Mouse (Mus musculus) gastrocnemius, postnatal 10 days (tissue): Measurements from ENCODE around the gene D230025D16Rik. TPM values are rescaled to one million over a fixed set of nuclear protein-coding genes. Genes with fewer than 3 reads are reported as not detected.
A peak's percentile ranks its signal among the peaks of the same experiment; 100 is the strongest.
"Not testable (repeated sequence)": the region's sequence is repeated elsewhere in the genome, so short reads cannot be mapped to it uniquely, and the experiment has no call there.

Source experiments
- DNase-seq: peaks from one replicate; pipeline ENCODE4 v3.0.0; 2021; ENCODE audit warnings: mixed read lengths
- total RNA-seq, 2 experiments: library from RNA; stranded (reverse); gene quantifications; 2 replicates each; pipeline ENCODE4 v1.2.3; 2021

D230025D16Rik gene
- total RNA-seq, 2 experiments from 2014 or later, result 16.1 to 18.4 TPM

GRCm38 (mm10) chr8:105268342-105269074, 43.6 kb downstream of the D230025D16Rik start:
- no peak for DNase-seq

- no peak for DNase-seq
These were observed 44.1 kb downstream of the D230025D16Rik start for GRCm38 (mm10) chr8:105269075-105269458.

DNA sequence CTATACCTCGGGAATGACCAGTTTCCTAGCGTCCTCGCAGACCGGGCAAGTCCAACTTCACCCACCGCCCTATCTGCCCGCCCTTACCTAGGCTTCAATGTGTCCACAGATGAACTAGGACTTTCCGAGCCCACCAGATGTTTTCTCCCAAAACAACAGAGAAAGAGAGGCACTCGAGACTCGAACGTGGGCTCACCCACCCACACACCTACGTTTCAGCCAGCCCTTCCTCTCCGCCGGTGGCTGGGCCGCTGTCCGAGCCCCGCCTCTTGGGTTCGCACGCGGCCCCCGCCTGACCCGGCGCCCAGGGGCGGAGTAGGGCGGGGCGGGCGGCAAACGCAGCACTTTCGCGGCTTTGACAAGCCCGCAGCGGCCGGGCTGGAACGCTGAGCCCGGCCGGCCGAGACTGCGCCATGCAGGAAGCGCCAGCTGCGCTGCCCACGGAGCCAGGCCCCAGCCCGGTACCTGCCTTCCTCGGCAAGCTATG, 44.6 kb downstream of the D230025D16Rik start, which contains the start of gene Hsf4:
TSS of gene Hsf4 (plus strand) at position 341 of the 487 bp plus-strand sequence.
- peak; percentile 61 for DNase-seq

GRCm38 (mm10) chr8:105270101-105270915, 45.4 kb downstream of the D230025D16Rik start:
- DNase-seq, result no peak

DNA sequence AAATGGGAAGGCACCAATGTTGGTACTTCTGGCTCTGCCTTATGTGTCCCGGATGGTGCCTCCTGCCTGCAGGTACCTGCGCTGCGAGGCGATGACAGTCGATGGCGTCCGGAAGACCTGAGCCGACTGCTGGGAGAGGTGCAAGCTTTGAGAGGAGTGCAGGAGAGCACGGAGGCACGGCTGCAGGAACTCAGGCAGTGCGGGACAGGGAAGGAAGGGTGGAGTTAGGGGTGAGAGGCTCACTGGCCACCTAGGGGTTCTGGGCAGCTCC, 45.9 kb downstream of the D230025D16Rik start:
- no peak for DNase-seq

DNA sequence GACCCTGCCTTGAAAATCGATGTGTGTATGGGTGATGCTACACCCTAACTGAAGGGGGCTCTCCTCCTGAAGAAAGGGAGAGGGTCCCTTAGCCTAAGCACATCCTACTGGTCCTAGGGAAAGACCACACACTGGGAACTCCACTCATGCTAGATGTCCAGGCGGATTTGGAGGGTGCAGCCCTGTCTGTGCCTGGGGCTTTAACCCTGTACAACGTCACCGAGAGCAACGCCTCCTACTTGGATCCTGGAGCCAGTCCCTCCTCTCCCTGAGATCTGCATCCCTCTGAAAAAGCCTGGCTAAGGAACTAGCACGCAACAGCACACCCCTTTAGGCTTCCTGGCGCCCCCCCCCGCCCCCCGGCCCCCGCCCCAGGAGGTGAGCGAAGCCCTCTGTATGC, 50.4 kb downstream of the D230025D16Rik start:
- DNase-seq, result no peak

DNA sequence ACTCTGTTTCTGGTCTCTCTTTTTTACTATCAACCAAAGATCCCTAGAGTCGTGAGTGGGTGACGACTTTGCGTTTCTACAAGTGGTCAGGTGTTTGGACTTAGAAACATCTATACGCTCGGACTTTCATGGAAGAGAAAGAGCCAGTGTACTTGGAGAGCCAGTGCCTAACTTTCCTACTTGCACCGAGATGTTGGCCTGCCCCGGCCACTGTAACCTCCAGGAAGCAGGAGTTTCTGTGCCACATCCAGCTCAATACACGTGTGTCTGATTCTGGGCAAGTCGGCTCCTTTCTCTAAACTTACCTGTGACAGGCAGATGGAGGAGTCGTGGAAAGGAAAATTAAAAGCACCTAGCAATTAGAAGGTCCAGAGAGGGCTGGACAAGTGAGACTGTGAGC, 50.9 kb downstream of the D230025D16Rik start, which contains the start of gene Nol3:
TSS of gene Nol3 (plus strand) at position 301 of the 400 bp plus-strand sequence.
- no peak for DNase-seq

DNA sequence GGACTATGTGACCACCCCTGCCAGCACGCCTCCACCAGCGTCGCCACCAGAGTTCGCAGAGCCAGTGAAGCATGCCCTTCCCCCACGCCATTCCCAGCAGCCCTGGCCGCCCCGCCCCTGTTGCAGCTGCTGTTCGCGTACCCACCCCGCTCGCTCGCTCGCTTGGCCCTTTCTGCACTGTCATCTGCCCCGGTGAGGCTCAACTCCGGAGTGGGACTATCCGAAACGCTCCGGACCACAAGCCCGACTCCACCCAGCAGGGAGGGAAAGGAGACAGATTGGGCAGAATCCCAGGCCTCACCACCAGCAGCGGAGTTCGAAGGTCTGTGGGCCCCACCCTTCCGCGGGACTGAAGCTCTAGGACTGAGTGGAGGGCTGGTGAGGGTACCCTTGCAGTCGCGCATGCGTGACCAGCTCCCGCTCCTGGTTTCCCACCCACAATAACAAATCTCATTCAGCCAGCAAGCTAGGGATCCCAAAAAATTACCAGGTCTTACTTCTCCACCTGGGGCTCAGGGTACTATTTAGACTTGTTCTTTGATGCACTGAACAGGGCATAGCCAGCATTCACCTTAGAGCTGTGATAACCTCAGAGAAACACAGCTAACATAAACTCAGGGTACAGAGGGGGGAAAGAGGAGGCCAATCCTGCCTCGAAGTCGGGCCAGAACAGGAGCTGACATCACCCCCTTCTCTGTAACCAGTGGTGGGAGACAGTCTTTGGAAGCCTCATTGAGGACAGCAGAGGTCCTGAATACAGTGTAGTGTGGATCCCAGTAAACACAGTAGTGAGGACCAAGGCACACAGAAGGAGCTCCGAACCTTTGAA, 51.6 kb downstream of the D230025D16Rik start:
- DNase-seq, result peak; percentile 70

GRCm38 (mm10) chr8:105278911-105279334, 54.0 kb downstream of the D230025D16Rik start:
- peak; percentile 91 for DNase-seq

GRCm38 (mm10) chr8:105280567-105280966, 55.6 kb downstream of the D230025D16Rik start:
- no peak for DNase-seq

DNA sequence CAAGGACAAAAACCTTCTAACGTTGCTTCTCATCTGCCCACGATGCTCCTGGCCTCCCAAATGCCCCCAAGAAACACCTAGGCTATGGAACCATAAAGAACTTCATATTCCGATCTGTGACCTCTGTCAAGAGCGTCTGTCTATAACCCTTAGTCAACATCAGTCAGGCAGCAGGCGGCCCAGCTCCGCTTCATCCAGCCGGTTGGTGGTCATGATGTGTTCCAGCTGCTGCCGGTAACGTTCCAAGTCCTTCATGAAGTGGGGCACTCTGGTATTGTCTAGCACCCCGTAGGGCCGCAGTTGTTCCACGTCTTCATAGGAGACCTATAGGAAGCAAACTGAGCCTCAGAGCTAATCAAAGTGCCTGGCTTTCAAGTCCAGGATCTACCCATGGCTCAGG, 56.9 kb downstream of the D230025D16Rik start:
- no peak for DNase-seq

DNA sequence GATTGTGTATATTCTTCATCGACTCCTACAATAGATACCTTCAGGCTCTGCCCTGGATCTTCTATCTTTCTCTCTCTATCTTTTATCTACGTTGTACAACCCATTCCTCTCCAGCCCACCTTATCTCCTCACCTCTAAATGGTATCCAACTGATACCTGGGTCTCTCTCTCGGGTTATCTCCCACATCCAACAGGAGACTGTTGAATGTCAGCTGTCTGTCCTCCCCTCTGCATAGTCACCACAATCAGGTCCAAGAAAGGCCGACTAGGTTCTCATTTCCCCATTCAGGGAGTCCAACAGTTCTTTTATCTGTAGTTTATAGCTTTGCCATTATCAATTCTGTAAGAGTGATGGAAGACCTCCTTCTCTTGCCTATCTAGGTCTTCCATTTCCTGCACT, 57.3 kb downstream of the D230025D16Rik start:
- no peak for DNase-seq

- peak; percentile 64 for DNase-seq
These were observed 58.1 kb downstream of the D230025D16Rik start for GRCm38 (mm10) chr8:105283074-105283473.

DNA sequence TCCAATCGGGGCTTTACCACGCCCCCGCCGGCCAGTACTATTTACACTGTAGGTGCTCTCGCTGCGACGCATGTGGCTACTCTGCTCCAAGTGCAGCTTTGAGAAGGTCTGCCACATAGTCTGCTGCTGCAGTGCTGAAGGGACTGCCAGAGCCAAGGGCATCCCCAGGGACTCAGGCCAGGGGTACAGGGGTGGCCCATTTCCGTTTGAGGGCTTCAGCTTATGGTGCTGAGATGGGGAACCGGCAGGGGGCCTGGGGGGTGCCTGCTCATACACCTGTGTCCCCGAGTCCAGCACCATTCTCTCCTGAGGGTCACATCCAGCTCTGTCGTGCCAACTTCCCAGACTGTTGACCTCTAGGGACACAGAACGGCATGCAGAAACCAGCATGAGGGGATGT, 60.6 kb downstream of the D230025D16Rik start:
- DNase-seq, result no peak

DNA sequence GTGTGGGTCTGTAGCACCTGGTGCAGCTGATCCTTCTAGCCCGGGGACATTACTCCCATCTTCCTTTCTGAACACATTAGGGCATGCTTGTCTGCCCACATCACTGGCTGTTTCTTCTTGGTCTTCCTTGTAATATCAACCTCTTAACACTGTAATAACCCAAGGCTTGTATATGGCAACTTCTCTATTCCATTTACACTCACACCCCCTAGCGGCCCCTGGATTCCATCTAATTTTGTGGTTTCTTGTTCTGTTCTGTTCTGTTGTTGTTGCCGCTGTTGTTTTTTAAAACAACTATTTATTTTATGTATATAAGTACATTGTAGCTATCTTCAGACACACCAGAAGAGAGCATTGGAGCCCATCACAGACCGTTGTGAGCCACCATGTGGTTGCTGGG, 62.0 kb downstream of the D230025D16Rik start:
- DNase-seq, result no peak

DNA sequence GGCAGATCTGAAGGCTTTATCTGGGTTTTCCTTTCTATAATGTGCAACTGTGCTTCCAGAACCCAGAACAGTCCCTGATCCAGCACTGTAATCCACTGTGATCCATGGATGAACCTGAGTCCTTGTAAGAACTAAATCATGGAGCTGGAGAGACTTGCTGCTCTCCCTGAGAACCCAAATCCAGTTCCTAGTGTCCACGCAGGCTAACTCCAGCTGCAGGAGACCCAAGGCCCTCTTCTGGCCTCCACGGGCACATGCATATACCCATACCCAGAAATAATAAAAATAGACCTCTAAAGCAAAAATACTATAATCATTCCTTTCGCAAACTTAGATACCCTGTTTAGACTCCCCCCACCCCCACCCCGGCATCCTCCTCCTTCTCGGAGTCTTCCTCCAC, 63.3 kb downstream of the D230025D16Rik start:
- DNase-seq, result no peak

- DNase-seq, result peak; percentile 93
These were observed 64.2 kb downstream of the D230025D16Rik start for GRCm38 (mm10) chr8:105288958-105289732.

DNA sequence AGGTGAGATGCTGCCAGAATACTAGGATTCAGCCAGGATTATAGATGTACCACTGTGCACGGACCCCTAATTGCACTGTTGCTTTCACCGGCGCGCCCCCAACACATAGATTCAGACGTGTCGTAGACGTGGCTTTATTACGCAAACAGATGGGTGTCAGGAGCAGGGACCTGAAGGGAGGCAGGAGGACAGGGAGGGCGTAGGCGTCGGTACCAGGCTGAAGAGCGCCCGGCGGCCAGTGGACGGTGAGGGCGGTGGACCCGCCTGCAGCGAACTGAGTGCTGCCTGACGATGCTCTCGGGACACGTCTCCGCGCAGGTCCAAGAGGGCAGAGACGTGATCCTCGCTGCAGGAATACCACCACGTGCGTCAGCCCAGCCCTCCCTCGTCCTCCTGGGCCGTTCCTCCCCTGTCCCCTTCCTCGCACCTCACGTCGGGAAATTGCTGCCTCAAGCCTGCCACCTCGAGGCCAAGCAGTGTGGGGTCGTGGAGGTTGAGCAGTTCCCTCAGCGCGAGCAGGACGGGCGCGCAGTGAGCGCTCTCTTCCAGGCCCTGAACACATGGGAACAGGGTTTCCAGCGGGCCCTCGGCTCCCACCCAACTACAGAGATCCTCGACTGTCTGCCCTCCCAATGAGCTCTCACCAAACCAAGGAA, 65.0 kb downstream of the D230025D16Rik start, which contains the start of gene 4931428F04Rik:
TSS of gene 4931428F04Rik (minus strand) at position 60 of the 656 bp plus-strand sequence.
- peak; percentile 43 for DNase-seq

- DNase-seq, result peak; percentile 99
These were observed 65.8 kb downstream of the D230025D16Rik start for GRCm38 (mm10) chr8:105290554-105291314.

DNA sequence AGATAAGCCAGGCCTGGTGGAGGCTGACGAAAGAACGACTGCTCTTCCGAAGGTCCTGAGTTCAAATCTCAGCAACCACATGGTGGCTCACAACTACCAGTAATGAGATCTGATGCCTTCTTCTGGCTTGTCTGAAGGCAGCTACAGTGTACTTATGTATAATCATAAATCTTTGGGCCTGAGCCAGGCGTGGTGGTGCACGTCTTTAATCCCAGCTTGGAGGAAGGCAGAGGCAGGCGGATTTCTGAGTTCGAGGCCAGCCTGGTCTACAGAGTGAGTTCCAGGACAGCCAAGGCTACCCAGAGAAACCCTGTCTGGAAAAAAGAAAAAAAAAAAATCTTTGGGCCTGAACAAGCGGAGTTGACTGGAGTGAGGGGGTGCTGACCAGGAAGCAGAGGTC, 66.4 kb downstream of the D230025D16Rik start:
- DNase-seq, result not testable (repeated sequence)
